Mouse (Mus musculus) neutrophil, adult 83 days (primary cell): ENCODE data around the gene Vmn1r189. TPM values are rescaled to one million over a fixed set of nuclear protein-coding genes. Genes with fewer than 3 reads are reported as not detected.

Source experiments
- total RNA-seq, 2 experiments: library from RNA; stranded (reverse); gene quantifications; one replicate each; pipeline ENCODE4 v1.2.4; 2023

Gene Vmn1r189
- total RNA-seq, result not detected

GRCm38 (mm10) chr13:22105724-22106123, at the start of gene Vmn1r189:
TSS of gene Vmn1r189 (minus strand) at chr13:22105824.

GRCm38 (mm10) chr13:22084140-22084539, 21.5 kb downstream of the Vmn1r189 start, which contains the start of gene Vmn1r188:
TSS of gene Vmn1r188 (plus strand) at chr13:22084440.

Other genes starting within 250 kb of the Vmn1r189 start
- gene Zfp184, start 160.7 kb downstream of the Vmn1r189 start, total RNA-seq, result under 1 TPM; 0.35 to 0.60 TPM
- gene Pom121l2, start 124.6 kb downstream of the Vmn1r189 start, total RNA-seq, result not detected
- gene Prss16, start 96.1 kb downstream of the Vmn1r189 start, total RNA-seq, result 1 to 10 TPM; 2.5 to 2.8 TPM
- 100 to 1,000 TPM; 501 to 521 TPM for gene Hist1h2ah, start 70.3 kb downstream of the Vmn1r189 start, total RNA-seq
- gene Hist1h2bk, start 70.0 kb downstream of the Vmn1r189 start, total RNA-seq, result 1,000 to 10,000 TPM; 1,519 to 1,594 TPM
- 100 to 1,000 TPM; 549 to 592 TPM for gene Hist1h4i, start 64.5 kb downstream of the Vmn1r189 start, total RNA-seq
- 1,000 to 10,000 TPM; 1,023 to 1,050 TPM for gene Hist1h2ag, start 62.9 kb downstream of the Vmn1r189 start, total RNA-seq
- 1,000 to 10,000 TPM; 1,049 to 1,157 TPM for gene Hist1h2bj, start 62.6 kb downstream of the Vmn1r189 start, total RNA-seq
- gene Vmn1r188, start 21.4 kb downstream of the Vmn1r189 start, total RNA-seq, result not detected
- gene Vmn1r191, start 78.1 kb upstream of the Vmn1r189 start, total RNA-seq, result not detected
- gene Vmn1r192, start 85.3 kb upstream of the Vmn1r189 start, total RNA-seq, result not detected
- gene Vmn1r193, start 117.3 kb upstream of the Vmn1r189 start, total RNA-seq, result not detected
- not detected for gene Vmn1r194, start 138.4 kb upstream of the Vmn1r189 start, total RNA-seq
- gene Vmn1r195, start 164.7 kb upstream of the Vmn1r189 start, total RNA-seq, result not detected
- gene Vmn1r196, start 184.1 kb upstream of the Vmn1r189 start, total RNA-seq, result not detected
- gene Vmn1r197, start 218.8 kb upstream of the Vmn1r189 start, total RNA-seq, result not detected
- not detected for gene Vmn1r198, start 244.5 kb upstream of the Vmn1r189 start, total RNA-seq